Mouse (Mus musculus) testis, adult 2 months (tissue): ENCODE data around the gene Cdk5rap3.

Experiments used
- CTCF ChIP-seq: fragments of 200-500 bp; IDR thresholded peaks from 2 replicates; pipeline ENCODE4 v1.5.1; 2012; ENCODE audit warnings: low read depth, mild to moderate bottlenecking, inconsistent platforms, low read length, moderate library complexity; ENCODE audit not compliant: control insufficient read depth, insufficient read depth, insufficient replicate concordance
- POLR2A ChIP-seq: fragments of 200-500 bp; IDR thresholded peaks from 2 replicates; pipeline ENCODE4 v1.6.1; 2012; ENCODE audit warnings: low read depth, mild to moderate bottlenecking, inconsistent platforms, low read length, moderate library complexity; ENCODE audit not compliant: control insufficient read depth

GRCm38 (mm10) chr11:96941989-96942590, 25.8 kb upstream of the Cdk5rap3 start:
- TF ChIP-seq POLR2A (no peak), CTCF (no peak)
